ENCODE assay signal across 20 mouse cellular contexts in genomic region chr12:16051439-16051838, GRCm38 (mm10).
DNase-seq lines count a peak whose midpoint lies in the region; TF ChIP-seq lines count a peak whose summit lies in the region.
"Had no signal": no experiment of that assay in that cellular context is flagged by ENCODE, and none has a peak within 500 bp of the region (broad histone marks: within the 10 kb centered on the region; RNA-seq: fewer than 3 reads in every experiment).

No protein-coding gene starts in this region.

- no peak for TF ChIP-seq POLR2A in thymus, adult 2 months (IDR thresholded peaks at IDR 0.05; ENCODE audit: control insufficient read depth, extremely low read depth, insufficient read depth, low read length, poor library complexity)
- no peak for TF ChIP-seq POLR2A in MEL (IDR thresholded peaks at IDR 0.05; ENCODE audit: control insufficient read depth in 1 of 2, insufficient read depth in 1 of 2, low read depth in 1 of 2, low read length in 2 of 2, poor library complexity in 1 of 2)

- peaks cover 10% of the 10 kb centered on the region for H3K4me1 ChIP-seq in thymus, adult 2 months (replicated peaks; ENCODE audit: control insufficient read depth, insufficient read depth, low read length)
- peaks cover 28 to 35% of the 10 kb centered on the region in 2 experiments for H3K4me1 ChIP-seq in MEL (ENCODE audit: control insufficient read depth in 1 of 2, insufficient read depth in 2 of 2, low read length in 2 of 2)

- no peak for DNase-seq in thymus, adult 2 months
- DNase-seq in thymus, postnatal 14 days, result no peak
- DNase-seq in thymus, postnatal 25 days, result peak; percentile 19
- no peak for DNase-seq in thymus, postnatal 10 days (ENCODE audit: low spot score in 2 of 2)
- DNase-seq in MEL (ENCODE audit: low read depth, low spot score), result peak; percentile 57
- no peak for DNase-seq in lung, postnatal 14 days
- DNase-seq: adrenal gland, adult 2 months; adrenal gland, adult 8-10 months; adrenal gland, postnatal 10 days; adrenal gland, postnatal 14 days; adrenal gland, postnatal 25 days; adrenal gland, postnatal 36 days; B cell, adult 2 months; cerebellum, adult 11 months; cerebellum, adult 11-12 months; cerebellum, adult 18-20 months; cerebellum, adult 2 months had no signal

- no peaks in the 10 kb centered on the region for H3K79me2 ChIP-seq in MEL (ENCODE audit: control insufficient read depth, insufficient read depth, low read length, poor library complexity)

- H3K4me3 ChIP-seq in thymus, adult 2 months (ENCODE audit: control insufficient read depth, insufficient read depth, low read length), result no peak overlapping the region
- no peak overlapping the region for H3K4me3 ChIP-seq in MEL (ENCODE audit: control insufficient read depth in 1 of 2, insufficient read depth in 1 of 2, low read depth in 2 of 2, low read length in 2 of 2)

- H3K27me3 ChIP-seq in thymus, adult 2 months (ENCODE audit: control insufficient read depth, insufficient read depth, low read length), result no peaks in the 10 kb centered on the region
- H3K27me3 ChIP-seq in MEL (ENCODE audit: control insufficient read depth in 1 of 2, insufficient read depth in 2 of 2, low read length in 2 of 2), result no peaks in the 10 kb centered on the region
- H3K27me3 ChIP-seq: CH12.LX, Patski had no signal

- no peak overlapping the region for H3K9ac ChIP-seq in MEL (ENCODE audit: control insufficient read depth, low read depth, low read length, poor library complexity, severe bottlenecking)

- WGBS in thymus, adult 2 months, result 95% methylated on average over 2 of the region's 2 CpGs

- peak overlapping the region; percentile 39 for H3K27ac ChIP-seq in thymus, adult 2 months (ENCODE audit: control insufficient read depth, insufficient read depth, low read length)
- no peak overlapping the region for H3K27ac ChIP-seq in MEL (ENCODE audit: control insufficient read depth, low read depth, low read length)

- TF ChIP-seq CTCF in thymus, adult 2 months (IDR thresholded peaks at IDR 0.05; ENCODE audit: borderline replicate concordance, control insufficient read depth, extremely low read depth, insufficient read depth, low read length, poor library complexity), result no peak
- no peak for TF ChIP-seq CTCF in MEL (IDR thresholded peaks at IDR 0.05 in 2 of 3, conservative IDR thresholded peaks at IDR 0.05 in 1 of 3; ENCODE audit: control insufficient read depth in 1 of 3, insufficient read depth in 1 of 3, low read depth in 2 of 3, low read length in 3 of 3, poor library complexity in 1 of 3, severe bottlenecking in 1 of 3)

- no peak for TF ChIP-seq RAD21 in MEL (IDR thresholded peaks at IDR 0.05; ENCODE audit: low read depth, low read length)

- no peaks in the 10 kb centered on the region for H3K9me3 ChIP-seq in MEL (replicated peaks; ENCODE audit: insufficient read depth, low read length)
- H3K9me3 ChIP-seq: G1E had no signal

- H3K36me3 ChIP-seq in thymus, adult 2 months (ENCODE audit: control insufficient read depth, insufficient read depth, low read length), result no peaks in the 10 kb centered on the region
- H3K36me3 ChIP-seq in MEL (ENCODE audit: control insufficient read depth in 1 of 2, insufficient read depth in 2 of 2, low read length in 2 of 2), result peaks cover 0 to 30% of the 10 kb centered on the region in 2 experiments; a peak in 2 of 4 replicates
- H3K36me3 ChIP-seq: G1E had no signal

- TF ChIP-seq EP300 in MEL (IDR thresholded peaks at IDR 0.05; ENCODE audit: low read depth in 1 of 2, low read length in 2 of 2), result peak; percentile 39 to 52; a peak in 3 of 4 replicates

TF ChIP-seq in MEL, 35 proteins besides CTCF, POLR2A, EP300 and RAD21:
- no peak for TF ChIP-seq E2F4 (IDR thresholded peaks at IDR 0.05; ENCODE audit: borderline replicate concordance, low read depth, low read length)
- no peak for TF ChIP-seq BHLHE40 (IDR thresholded peaks at IDR 0.05; ENCODE audit: borderline replicate concordance, low read depth, low read length)
- TF ChIP-seq MYC (IDR thresholded peaks at IDR 0.05; ENCODE audit: low read depth, low read length), result no peak
- TF ChIP-seq POLR2AphosphoS2 (IDR thresholded peaks at IDR 0.05; ENCODE audit: low read length), result no peak
- no peak for TF ChIP-seq ZNF384 (IDR thresholded peaks at IDR 0.05; ENCODE audit: low read depth, low read length)
- TF ChIP-seq SMC3 (IDR thresholded peaks at IDR 0.05; ENCODE audit: low read depth, low read length), result no peak
- no peak for TF ChIP-seq USF2 (IDR thresholded peaks at IDR 0.05; ENCODE audit: borderline replicate concordance in 1 of 2, insufficient read depth in 1 of 2, low read depth in 1 of 2, low read length in 2 of 2)
- no peak for TF ChIP-seq USF1 (IDR thresholded peaks at IDR 0.05; ENCODE audit: low read depth, low read length)
- TF ChIP-seq TCF12 (IDR thresholded peaks at IDR 0.05; ENCODE audit: low read depth, low read length), result no peak
- TF ChIP-seq NELFE (IDR thresholded peaks at IDR 0.05; ENCODE audit: low read depth, low read length), result no peak
- TF ChIP-seq GABPA (IDR thresholded peaks at IDR 0.05; ENCODE audit: low read depth, low read length), result no peak
- no peak for TF ChIP-seq UBTF (IDR thresholded peaks at IDR 0.05; ENCODE audit: borderline replicate concordance, insufficient read depth, low read depth, low read length)
- TF ChIP-seq SIN3A (IDR thresholded peaks at IDR 0.05; ENCODE audit: low read length), result no peak
- no peak for TF ChIP-seq TAL1 (IDR thresholded peaks at IDR 0.05; ENCODE audit: low read length)
- no peak for TF ChIP-seq GATA1 (IDR thresholded peaks at IDR 0.05; ENCODE audit: low read depth, low read length)
- TF ChIP-seq ELF1 (IDR thresholded peaks at IDR 0.05; ENCODE audit: low read depth, low read length), result no peak
- TF ChIP-seq NRF1 (IDR thresholded peaks at IDR 0.05; ENCODE audit: insufficient read depth, low read depth, low read length, poor library complexity, severe bottlenecking), result no peak
- TF ChIP-seq POLR2AphosphoS5 (IDR thresholded peaks at IDR 0.05; ENCODE audit: borderline replicate concordance, low read depth, low read length), result no peak

Comparison
In these comparisons a context has a peak if more than half of its experiments do, and no peak if none do; other contexts are left out.
1. DNase-seq: peak in thymus, postnatal 25 days (single experiment) and MEL (single experiment); none in thymus, adult 2 months (single experiment), thymus, postnatal 14 days (single experiment), thymus, postnatal 10 days (0 of 2) and lung, postnatal 14 days (single experiment).